Mouse (Mus musculus) ovary, postnatal 36 days (tissue): ENCODE results near the gene Pnpla5.
"Not testable (repeated sequence)": the region's sequence is repeated elsewhere in the genome, so short reads cannot be mapped to it uniquely, and the experiment has no call there.

Experiments used
- DNase-seq: peaks from one replicate; pipeline ENCODE4 v3.0.0; 2022; ENCODE audit warnings: low spot score, mixed read lengths

The Pnpla5 gene

GRCm38 (mm10) chr15:84123075-84123474, at the start of gene Pnpla5:
Gene Pnpla5, minus strand, starts transcription at chr15:84123175.
- DNase-seq, result no peak

- DNase-seq, result no peak
Measured at GRCm38 (mm10) chr15:84171166-84171565, 48.2 kb upstream of the Pnpla5 start.

GRCm38 (mm10) chr15:84169511-84169910, 46.5 kb upstream of the Pnpla5 start:
- DNase-seq, result no peak

- DNase-seq, result no peak
Measured at GRCm38 (mm10) chr15:84168170-84169161, 45.5 kb upstream of the Pnpla5 start.

GRCm38 (mm10) chr15:84167600-84167999, 44.6 kb upstream of the Pnpla5 start, which contains the start of gene Pnpla3:
Gene Pnpla3, plus strand, starts transcription at chr15:84167837.
- DNase-seq, result peak; percentile 93

GRCm38 (mm10) chr15:84166818-84167217, 43.8 kb upstream of the Pnpla5 start:
- DNase-seq, result no peak

- DNase-seq, result no peak
Measured at GRCm38 (mm10) chr15:84161871-84162270, 38.9 kb upstream of the Pnpla5 start.

GRCm38 (mm10) chr15:84157530-84157929, 34.6 kb upstream of the Pnpla5 start:
- DNase-seq, result not testable (repeated sequence)

- DNase-seq, result no peak
Measured at GRCm38 (mm10) chr15:84156158-84156557, 33.2 kb upstream of the Pnpla5 start.

GRCm38 (mm10) chr15:84140929-84141328, 18.0 kb upstream of the Pnpla5 start:
- DNase-seq, result no peak

- no peak for DNase-seq
Measured at GRCm38 (mm10) chr15:84140109-84140508, 17.1 kb upstream of the Pnpla5 start.

- no peak for DNase-seq
Measured at GRCm38 (mm10) chr15:84139592-84140005, 16.6 kb upstream of the Pnpla5 start.

- DNase-seq, result no peak
Measured at GRCm38 (mm10) chr15:84136473-84137415, 13.8 kb upstream of the Pnpla5 start.

GRCm38 (mm10) chr15:84135472-84135871, 12.5 kb upstream of the Pnpla5 start:
- no peak for DNase-seq

- DNase-seq, result no peak
Measured at GRCm38 (mm10) chr15:84133440-84133839, 10.5 kb upstream of the Pnpla5 start.

- no peak for DNase-seq
Measured at GRCm38 (mm10) chr15:84131971-84132370, 9.0 kb upstream of the Pnpla5 start.

GRCm38 (mm10) chr15:84131096-84131786, 8.3 kb upstream of the Pnpla5 start:
- peak; percentile 44 for DNase-seq

GRCm38 (mm10) chr15:84126871-84127270, 3.9 kb upstream of the Pnpla5 start:
- no peak for DNase-seq

GRCm38 (mm10) chr15:84126447-84126846, 3.5 kb upstream of the Pnpla5 start:
- no peak for DNase-seq

GRCm38 (mm10) chr15:84124086-84124485, 1.1 kb upstream of the Pnpla5 start:
- DNase-seq, result no peak

GRCm38 (mm10) chr15:84121036-84121435, 1.9 kb downstream of the Pnpla5 start:
- DNase-seq, result no peak

- DNase-seq, result no peak
Measured at GRCm38 (mm10) chr15:84120612-84121011, 2.4 kb downstream of the Pnpla5 start.
